Mouse (Mus musculus) liver, adult (tissue): ENCODE measurements at regions not wholly inside any gene's neighbourhood (a gene's known extent, or its start where the extent isn't known, plus 50 kb on each side); places are given as distances from the start of the nearest gene placed in this dataset.

Experiments
- GATA4 ChIP-seq: IDR thresholded peaks from 2 replicates; pipeline ENCODE4 v1.6.1; 2014; ENCODE audit warnings: mild to moderate bottlenecking, low read length; ENCODE audit not compliant: insufficient replicate concordance

GRCm38 (mm10) chr3:82223379-82223778 is 77.8 kb upstream of the Gucy1a1 start:
- TF ChIP-seq GATA4, result no peak

- no peak for TF ChIP-seq GATA4
These were observed 76.3 kb upstream of the Gucy1a1 start for GRCm38 (mm10) chr3:82221924-82222323.

- no peak for TF ChIP-seq GATA4
These were observed 69.2 kb upstream of the Gucy1a1 start for GRCm38 (mm10) chr3:82214566-82215465.

- no peak for TF ChIP-seq GATA4
These were observed 61.7 kb upstream of the Gucy1a1 start for GRCm38 (mm10) chr3:82207321-82207720.
